Mouse (Mus musculus): ENCODE data around the gene Lamtor4.

The Lamtor4 gene

DNA sequence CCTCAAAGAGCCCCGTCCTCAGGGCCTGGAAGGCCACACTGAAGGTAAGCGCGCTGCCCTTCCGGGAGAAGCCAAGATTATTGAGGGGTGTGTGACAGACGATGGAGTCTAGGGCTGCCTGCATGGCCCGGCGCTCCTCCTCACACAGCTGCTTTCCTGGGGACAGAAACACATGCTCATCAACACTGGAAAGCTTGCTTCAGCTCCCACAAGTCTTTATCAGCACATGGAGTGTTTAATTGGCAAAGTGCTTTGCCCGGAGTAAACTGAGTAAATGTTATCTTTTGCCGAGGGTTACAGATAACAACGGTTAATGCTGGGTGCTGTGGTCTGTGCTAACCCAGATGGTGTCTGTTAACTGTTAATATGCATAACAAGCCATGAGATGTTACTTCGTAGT, 5.6 kb downstream of the Lamtor4 start:
- DNase-seq (ENCODE audit: low spot score in 2 of 2): no peak

DNA sequence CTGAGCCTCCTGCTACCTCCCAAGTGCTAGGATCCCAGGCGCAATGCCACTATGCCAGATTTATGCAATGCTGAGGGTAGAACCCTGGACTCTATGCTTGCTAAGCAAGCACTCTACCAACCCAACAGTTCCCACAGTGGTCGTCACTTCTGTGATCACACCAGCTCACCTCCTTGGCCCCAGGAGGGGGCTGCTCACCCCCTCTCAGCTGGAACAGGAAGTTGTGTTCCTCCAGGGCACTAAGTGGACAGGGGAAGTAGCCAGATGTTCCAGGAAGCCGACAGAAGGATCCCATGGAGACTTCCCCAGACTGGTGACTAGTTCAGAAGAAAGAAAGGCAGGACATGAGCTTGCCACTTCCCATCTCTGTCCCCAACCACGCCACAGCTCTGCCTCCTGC, 6.7 kb downstream of the Lamtor4 start:
- no peak for DNase-seq (ENCODE audit: low spot score in 2 of 2)

DNA sequence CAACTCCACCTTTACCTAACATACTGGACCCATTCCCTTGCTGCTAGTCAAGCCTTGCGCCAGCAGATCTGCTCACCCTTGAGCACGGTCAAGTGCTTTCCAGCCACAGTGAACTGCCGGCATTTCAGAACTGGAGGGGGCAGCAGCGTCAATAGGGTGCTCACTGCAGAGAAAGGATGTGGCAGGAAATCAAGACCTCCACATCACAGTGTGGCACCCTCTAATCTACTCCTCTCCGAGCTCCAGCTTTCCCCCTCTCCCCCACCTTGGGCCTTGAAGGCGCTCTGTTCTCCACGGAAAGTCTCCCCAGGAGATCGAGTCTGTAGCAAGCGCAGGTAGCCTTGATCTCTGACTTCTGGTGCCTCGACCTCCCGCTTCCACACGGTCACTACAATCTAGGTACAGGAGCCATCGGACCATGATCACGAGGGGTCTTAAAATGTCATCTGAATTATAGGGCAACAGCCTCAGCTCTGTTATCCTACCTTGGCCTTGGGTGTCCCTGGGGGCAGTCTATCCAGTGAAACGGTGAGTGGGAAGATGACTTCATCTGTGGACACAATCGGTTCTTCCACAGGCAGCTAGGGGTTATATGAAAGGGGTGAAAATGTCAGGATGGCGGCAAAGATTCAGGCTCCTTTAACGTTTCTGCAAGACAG, 7.4 kb downstream of the Lamtor4 start:
- no peak for DNase-seq (ENCODE audit: low spot score in 2 of 2)

DNA sequence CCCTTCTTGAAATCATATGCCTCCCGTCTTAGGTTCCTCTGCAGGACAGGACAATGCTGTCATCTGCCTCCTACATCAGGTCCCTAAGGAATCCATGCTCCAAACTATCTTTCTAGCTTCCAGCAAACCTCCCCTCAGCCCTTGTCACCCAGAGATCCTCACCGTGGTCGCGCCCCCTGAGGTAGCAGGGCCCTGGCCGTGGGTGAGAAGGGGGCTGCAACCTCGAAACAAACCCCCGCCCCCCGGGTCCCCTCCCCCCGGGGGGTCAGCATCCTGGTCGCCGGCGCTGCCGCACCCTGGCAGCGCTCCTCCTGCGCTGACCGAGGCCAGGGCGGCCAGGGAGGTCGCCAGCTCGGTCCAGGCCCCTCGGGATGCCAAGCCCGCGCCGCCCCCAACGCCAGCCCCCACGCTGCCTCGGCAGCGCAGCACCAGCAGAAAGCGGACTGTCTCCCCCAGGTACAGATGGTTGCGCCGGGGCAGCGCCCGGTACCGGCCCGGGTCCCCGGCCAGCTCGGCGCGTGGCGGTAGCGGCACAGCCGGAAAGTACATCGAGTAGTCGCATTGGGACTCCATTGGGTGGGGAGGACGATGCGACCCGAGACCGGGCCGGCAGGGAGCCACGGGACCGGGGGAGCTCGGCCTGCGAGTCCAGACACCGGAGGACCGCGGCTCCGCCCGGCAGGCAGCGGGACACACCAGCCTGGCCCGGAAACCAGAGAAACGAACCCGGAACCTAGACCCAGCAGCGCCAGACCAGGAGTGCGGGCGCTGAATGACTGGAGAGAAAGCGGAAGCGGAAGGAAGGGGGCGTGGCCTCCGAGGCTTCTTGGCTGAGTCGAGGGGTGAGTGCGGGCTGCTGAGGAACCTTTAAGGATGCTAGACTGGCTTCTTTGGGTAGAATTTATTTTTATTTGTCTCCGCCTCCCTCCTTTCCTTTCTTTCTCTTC, 8.3 kb downstream of the Lamtor4 start, which contains the start of gene BC037034:
Gene BC037034, minus strand, starts transcription at position 774 of the 947 bp plus-strand sequence.
- peak; percentile 80 to 90 for DNase-seq (ENCODE audit: low spot score in 2 of 2)

DNA sequence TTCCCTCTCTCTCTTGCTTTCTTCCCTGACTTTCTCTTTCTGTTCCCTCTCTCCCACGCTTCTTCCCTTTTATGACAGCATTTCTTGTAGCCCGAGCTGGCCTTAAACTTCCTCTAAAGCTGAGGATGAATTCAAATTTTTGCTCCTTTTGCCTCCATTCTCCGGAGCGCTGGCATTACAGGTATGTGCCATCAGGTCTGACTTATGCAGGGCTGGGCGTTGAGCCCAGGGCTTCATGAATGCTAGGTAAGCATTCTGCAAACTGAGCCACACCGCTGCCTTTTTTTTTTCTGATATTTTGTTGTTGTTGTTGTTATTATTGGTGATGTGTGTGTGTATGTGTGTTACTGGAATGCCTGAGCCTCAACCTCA, 8.9 kb downstream of the Lamtor4 start:
- no peak for DNase-seq (ENCODE audit: low spot score in 2 of 2)

GRCm38 (mm10) chr5:138265712-138266111, 10.4 kb downstream of the Lamtor4 start:
- DNase-seq (ENCODE audit: low spot score in 2 of 2): no peak

DNA sequence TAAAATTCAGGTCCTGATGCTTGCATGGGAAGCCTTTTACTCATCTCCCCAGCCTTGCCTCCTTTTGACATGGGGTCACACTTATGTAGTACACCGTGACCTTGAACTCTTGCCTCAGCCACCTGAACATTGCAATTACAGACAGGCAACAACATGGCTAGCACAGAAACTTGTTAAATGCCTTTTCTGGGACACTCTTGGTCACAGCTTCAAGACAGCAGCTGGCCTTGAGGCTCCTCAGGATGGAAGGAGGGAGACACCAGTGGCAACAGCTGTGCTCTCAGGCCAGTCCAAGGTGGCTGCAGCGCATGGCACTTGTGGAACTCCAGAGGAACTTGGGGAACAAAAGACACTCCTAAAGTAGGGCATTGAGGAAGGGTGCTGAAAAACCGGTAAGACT, 11.8 kb downstream of the Lamtor4 start:
- DNase-seq (ENCODE audit: low spot score in 2 of 2): no peak

DNA sequence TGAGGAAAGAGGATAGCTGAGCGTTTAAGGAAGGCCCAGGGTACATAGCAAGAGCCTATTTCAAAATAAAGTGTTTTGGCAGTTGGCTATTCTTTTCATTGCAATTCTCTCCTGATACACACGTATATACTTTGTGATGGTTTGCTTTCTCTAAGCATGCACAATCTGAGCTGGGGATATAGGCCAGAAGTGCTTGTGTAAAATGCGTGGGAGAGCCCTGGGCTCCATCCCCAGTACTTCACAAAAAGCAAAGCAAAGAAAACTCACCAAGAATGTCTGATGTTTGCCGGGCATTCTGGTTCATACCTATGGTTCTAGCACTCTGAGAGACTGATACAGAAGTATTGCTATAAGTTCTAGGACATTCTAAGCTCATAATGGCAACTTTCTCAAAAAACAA, 13.7 kb downstream of the Lamtor4 start:
- DNase-seq (ENCODE audit: low spot score in 2 of 2): no peak

DNA sequence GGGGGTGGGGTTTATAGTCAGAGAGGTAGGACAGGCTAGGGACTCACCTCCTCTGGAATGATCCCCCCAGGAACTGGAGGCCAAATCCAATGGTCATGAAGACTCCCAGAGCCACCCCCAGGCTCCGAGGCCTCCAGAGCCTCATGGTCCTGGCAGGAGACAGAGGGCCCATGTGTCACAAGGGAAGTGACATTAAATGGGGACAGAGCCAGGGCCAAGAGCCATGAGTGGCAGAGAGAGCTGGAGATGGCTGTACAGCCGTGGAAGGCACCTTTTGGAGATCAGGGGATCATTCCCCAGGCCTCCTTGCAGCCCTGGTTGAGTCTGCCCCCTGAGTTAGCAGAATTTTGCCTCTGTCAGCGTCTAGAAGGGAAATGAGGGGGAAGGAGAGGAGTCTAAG, 15.9 kb downstream of the Lamtor4 start:
- no peak for DNase-seq (ENCODE audit: low spot score in 2 of 2)

DNA sequence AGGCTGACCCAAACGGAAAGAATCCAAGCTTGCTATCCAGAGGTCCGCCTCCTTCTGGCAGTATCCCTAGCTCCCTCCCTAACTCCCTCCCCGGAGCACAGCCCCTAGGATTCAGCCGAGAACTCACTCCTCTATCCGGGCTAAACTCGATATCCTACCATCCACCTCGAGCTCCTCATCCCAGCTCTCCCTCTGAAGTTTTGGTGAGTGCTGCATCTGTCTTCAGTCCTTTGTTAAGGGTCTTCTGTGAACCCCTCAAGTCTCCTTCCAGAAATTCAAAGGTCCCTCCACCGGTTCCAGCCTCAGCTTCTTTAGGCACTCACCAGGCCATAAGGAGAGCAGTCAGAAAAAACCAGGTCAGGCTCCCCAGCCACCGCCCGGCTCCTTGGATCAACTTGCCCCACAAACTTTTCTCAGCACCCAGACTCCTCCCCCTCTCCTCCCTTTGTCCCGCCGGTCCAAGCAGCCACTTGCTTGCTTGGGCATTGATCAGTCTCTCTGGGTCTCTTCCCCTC, 17.2 kb downstream of the Lamtor4 start, which contains the start of gene Gal3st4:
Gene Gal3st4, minus strand, starts transcription at position 432 of the 515 bp plus-strand sequence.
- DNase-seq (ENCODE audit: low spot score in 2 of 2): no peak

GRCm38 (mm10) chr5:138274186-138274585, 18.9 kb downstream of the Lamtor4 start:
- DNase-seq (ENCODE audit: low spot score in 2 of 2): no peak

DNA sequence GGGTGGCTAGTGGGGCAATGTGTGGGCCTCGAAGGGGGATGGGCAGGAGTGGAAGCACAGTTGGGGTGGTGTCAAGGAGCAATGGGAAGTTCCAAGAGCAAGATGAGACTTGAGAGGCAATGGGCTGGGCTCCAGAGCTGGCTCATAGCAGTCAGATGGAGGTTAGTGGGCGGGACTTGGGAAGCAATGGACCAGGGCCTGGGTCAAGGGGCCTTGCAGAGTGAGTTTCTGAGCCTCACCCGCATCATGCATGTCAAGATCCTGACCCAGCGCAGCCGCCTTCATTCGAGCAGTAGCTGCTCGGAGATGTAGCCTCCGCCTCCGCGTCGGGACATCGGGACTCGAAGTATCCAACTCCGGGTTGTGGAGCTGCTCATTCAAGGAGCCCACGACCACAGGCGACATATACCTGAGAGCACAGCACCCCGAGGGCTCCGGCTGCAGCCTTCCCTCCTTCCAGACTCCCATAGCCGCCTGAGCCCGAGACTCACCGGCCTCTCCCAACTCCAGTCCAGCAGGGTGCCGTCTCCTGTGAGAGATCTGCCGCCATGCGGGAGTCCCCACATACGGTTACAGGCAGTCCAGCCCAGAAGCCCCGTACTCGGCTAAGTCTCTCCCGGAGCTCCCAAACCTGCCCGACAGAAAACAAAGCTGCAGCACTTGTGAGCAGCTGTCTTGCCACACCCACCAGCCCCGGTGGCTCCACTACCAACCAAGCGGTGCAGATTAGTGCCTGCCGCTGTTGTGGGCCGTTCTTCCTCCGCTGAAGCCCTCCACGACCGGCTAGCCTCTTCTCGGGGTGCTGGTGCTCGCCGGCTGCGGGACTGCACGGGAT, 20.2 kb downstream of the Lamtor4 start:
- no peak for DNase-seq (ENCODE audit: low spot score in 2 of 2)

- no peak for DNase-seq (ENCODE audit: low spot score in 2 of 2)
These were observed 22.7 kb downstream of the Lamtor4 start for GRCm38 (mm10) chr5:138277994-138278393.

GRCm38 (mm10) chr5:138279585-138280424, 24.5 kb downstream of the Lamtor4 start, which contains the start of the genes Gm43720, Gpc2 and Stag3:
Gene Gm43720, minus strand, starts transcription at chr5:138279958.
Gene Gpc2, minus strand, starts transcription at chr5:138280005.
Gene Stag3, plus strand, starts transcription at chr5:138280240.
- DNase-seq (ENCODE audit: low spot score in 2 of 2): peak in 1 of 2 experiments; percentile 54

DNA sequence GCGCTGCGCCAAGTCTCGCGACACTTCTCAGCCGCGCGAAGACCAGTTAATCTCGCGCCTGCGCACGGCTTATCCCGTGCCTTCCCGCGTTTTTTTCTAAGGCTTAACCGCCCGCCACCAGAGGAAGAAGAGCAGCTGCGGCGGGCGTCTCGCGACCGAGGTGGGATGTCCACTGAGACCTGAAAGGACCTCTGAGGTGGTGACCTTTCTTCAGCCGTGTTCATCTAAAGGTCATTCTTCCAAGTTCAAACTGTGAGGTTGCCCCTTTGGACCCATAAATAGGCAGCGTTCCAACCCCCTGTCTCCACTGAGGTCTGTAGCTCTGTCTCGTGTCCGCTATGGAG, 25.1 kb downstream of the Lamtor4 start:
- no peak for DNase-seq (ENCODE audit: low spot score in 2 of 2)

DNA sequence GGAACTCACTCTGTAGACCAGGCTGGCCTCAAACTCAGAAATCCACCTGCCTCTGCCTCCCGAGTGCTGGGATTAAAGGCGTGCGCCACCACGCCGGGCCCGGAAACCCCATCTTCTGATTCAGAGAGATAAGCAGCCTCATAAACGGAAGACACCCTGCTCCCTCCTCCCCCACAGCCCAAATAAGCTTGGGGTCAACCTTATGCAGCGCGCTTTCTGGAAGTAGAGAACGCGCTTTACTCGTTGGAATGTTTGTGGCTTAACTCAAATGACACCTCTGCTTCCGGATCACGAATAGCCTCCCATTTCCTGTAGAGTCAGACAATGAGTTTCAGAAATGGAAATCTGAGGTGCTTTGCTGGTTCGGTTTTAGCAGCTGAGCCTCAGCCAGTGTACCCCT, 25.5 kb downstream of the Lamtor4 start:
- DNase-seq (ENCODE audit: low spot score in 2 of 2): no peak

GRCm38 (mm10) chr5:138281798-138282197, 26.5 kb downstream of the Lamtor4 start:
- no peak for DNase-seq (ENCODE audit: low spot score in 2 of 2)

DNA sequence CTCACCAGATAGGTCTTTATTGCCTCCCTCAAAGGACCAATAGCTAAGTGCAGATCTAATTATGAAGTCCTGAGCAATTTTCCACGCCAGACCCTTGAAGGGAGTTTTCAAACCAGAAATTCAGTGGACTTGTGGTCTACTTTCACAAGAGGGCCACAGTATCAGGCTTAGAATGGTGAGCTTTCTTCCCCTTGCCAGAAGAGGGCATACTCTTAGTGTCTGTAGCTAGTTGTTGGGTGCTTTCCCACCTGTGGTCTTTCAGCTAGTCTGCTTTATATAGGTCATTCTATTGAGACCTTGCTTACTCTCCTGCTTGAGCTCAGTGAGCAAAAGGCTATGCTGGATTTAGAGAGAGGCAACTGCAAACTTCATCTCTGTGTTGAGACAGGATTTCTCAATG, 28.3 kb downstream of the Lamtor4 start:
- DNase-seq (ENCODE audit: low spot score in 2 of 2): no peak

DNA sequence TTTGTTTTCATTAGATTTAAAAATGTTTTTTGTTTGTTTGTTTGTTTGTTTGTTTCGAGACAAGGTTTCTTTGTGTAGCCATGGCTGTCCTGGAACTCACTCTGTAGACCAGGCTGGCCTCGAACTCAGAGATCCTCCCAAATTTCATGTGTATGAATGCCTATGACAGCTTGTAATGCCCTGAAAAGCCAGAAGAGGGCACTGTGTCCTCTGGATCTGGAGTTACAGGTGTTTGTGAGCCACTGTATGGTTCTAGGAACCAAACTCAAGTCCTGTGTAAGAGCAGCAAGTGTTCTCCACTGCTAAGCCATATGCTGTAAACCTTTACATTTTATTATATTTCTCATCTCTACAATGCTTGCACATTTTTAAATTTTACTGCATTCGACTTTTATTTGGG, 32.6 kb downstream of the Lamtor4 start:
- DNase-seq (ENCODE audit: low spot score in 2 of 2): no peak

- DNase-seq (ENCODE audit: low spot score in 2 of 2): no peak
These were observed 36.4 kb downstream of the Lamtor4 start for GRCm38 (mm10) chr5:138291638-138292037.

- DNase-seq (ENCODE audit: low spot score in 2 of 2): no peak
These were observed 38.9 kb downstream of the Lamtor4 start for GRCm38 (mm10) chr5:138294158-138294557.

Measured in frontal cortex, postnatal 25 days (tissue).